Mouse (Mus musculus) hindbrain, embryonic 10.5 days (tissue): ENCODE measurements around the gene Vmn1r34. TPM values are rescaled to one million over a fixed set of nuclear protein-coding genes. Genes with fewer than 3 reads are reported as not detected.
"Not testable (repeated sequence)": the region's sequence is repeated elsewhere in the genome, so short reads cannot be mapped to it uniquely, and the experiment has no call there.

Experiments
- DNase-seq: peaks from one replicate; pipeline ENCODE4 v3.0.0-alpha.2; 2017; ENCODE audit warnings: low spot score
- H3K27ac ChIP-seq: fragments of 300-500 bp; sonication (generic); 2 replicates; pipeline ENCODE4 v1.5.1; 2016; ENCODE audit warnings: mild to moderate bottlenecking, moderate library complexity
- H3K27me3 ChIP-seq: fragments of 300-500 bp; sonication (generic); 2 replicates; pipeline ENCODE4 v1.6.1; 2016; ENCODE audit warnings: mild to moderate bottlenecking; ENCODE audit not compliant: poor library complexity, insufficient read depth, severe bottlenecking
- H3K36me3 ChIP-seq: fragments of 300-500 bp; sonication (generic); 2 replicates; pipeline ENCODE4 v1.6.1; 2016; ENCODE audit warnings: mild to moderate bottlenecking, moderate library complexity
- H3K4me1 ChIP-seq: fragments of 300-500 bp; sonication (generic); replicated peaks from 2 replicates; pipeline ENCODE4 v1.6.1; 2016; ENCODE audit warnings: mild to moderate bottlenecking
- H3K4me3 ChIP-seq: fragments of 300-500 bp; sonication (generic); 2 replicates; pipeline ENCODE4 v1.5.1; 2016; ENCODE audit warnings: mild to moderate bottlenecking, moderate library complexity
- H3K9me3 ChIP-seq: fragments of 300-500 bp; sonication (generic); 2 replicates; pipeline ENCODE4 v1.6.1; 2016; ENCODE audit warnings: mild to moderate bottlenecking, moderate library complexity
- WGBS: fragments of 180-500 bp; shearing (Covaris S2); methylation state at CpG from one replicate; pipeline ENCODE4 v1.1.7; 2016; 5-methylcytosine and 5-hydroxymethylcytosine counted together
- polyA plus RNA-seq: library from polyadenylated mRNA; unstranded; fragments of >200 nt; fragmentation: Nextera tagmentation; extraction: Ambion mirVana; gene quantifications from 2 replicates; pipeline ENCODE4 v1.2.1, GENCODE M21; 2016

Vmn1r34 gene
- polyA plus RNA-seq: not detected in 2 replicates

DNA sequence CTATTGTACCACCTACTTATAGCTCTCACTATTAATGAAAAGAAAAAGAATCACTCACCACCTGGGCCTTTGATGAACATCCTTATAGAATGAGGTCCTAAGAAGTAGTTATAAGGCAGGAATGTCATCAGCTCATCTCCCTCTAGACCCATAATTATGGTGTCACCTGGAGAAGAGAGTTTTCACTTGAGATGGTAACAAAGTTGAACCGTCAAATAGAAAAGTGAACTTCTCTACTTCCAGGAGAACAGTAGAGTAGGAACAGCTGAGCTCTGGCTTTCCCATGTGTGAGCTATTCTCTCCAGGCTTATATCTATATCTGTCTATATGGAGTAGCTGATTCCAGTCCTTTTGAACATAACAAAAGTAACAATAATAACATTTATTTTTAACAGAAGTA, at the start of gene Vmn1r34:
TSS of gene Vmn1r34 (minus strand) at position 101 of the 400 bp plus-strand sequence.
- no peaks in the 10 kb centered on the region for H3K9me3 ChIP-seq
- no peak within 1 kb of the TSS for H3K27ac ChIP-seq
- 90% methylated on average over 1 of the region's 1 CpGs for WGBS
- H3K4me3 ChIP-seq: no peak within 1 kb of the TSS
- no peak for DNase-seq
- no peaks in the 10 kb centered on the region for H3K27me3 ChIP-seq
- H3K36me3 ChIP-seq: no peaks in the 10 kb centered on the region
- H3K4me1 ChIP-seq: no peaks in the 10 kb centered on the region

DNA sequence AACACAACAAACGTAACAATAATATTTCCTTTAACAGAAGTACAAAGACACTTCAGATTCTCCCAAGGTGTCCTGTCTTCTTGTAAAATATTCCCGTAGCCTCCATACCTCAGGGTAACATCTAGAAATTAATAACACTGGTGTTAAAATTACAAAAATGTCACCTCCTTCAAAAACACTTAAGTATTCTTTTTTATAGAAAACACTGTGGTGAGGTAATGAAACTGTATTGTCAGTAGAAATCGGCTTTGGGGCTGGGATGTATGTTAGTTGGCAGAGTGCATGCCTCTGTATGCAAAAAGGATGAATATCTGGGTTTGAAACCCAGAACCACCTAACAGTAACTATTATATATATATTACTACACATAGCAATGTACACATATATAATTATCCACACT, 42.1 kb upstream of the Vmn1r34 start, which contains the start of gene Vmn1r35:
TSS of gene Vmn1r35 (minus strand) at position 101 of the 400 bp plus-strand sequence.
- DNase-seq: no peak
- no peaks in the 10 kb centered on the region for H3K9me3 ChIP-seq
- no peaks in the 10 kb centered on the region for H3K27me3 ChIP-seq
- no peak within 1 kb of the TSS for H3K4me3 ChIP-seq
- no peaks in the 10 kb centered on the region for H3K4me1 ChIP-seq
- no peak within 1 kb of the TSS for H3K27ac ChIP-seq
- no peaks in the 10 kb centered on the region for H3K36me3 ChIP-seq
- WGBS: 89% methylated on average over 3 of the region's 3 CpGs

GRCm38 (mm10) chr6:66618182-66618581, 25.5 kb downstream of the Vmn1r34 start, which contains the start of gene Vmn1r33:
TSS of gene Vmn1r33 (minus strand) at chr6:66618282.
- not testable (repeated sequence) for H3K4me1 ChIP-seq, H3K27me3 ChIP-seq, DNase-seq, H3K36me3 ChIP-seq, H3K4me3 ChIP-seq, H3K9me3 ChIP-seq, H3K27ac ChIP-seq

GRCm38 (mm10) chr6:66595804-66596203, 47.9 kb downstream of the Vmn1r34 start:
- Histone ChIP-seq H3K36me3 (no peaks in the 10 kb centered on the region), H3K4me1 (no peaks in the 10 kb centered on the region), H3K27ac (no peak overlapping the region), H3K9me3 (0 out of 2 replicates have a peak, but pooled peaks cover under 1% of the 10 kb centered on the region), H3K4me3 (no peak overlapping the region), H3K27me3 (no peaks in the 10 kb centered on the region)
- no peak for DNase-seq

Other genes starting within 250 kb of the Vmn1r34 start
- 118 and 159 TPM in 2 replicates for gene Mad2l1, start 108.5 kb downstream of the Vmn1r34 start, polyA plus RNA-seq
- gene Vmn1r32, start 83.8 kb downstream of the Vmn1r34 start, polyA plus RNA-seq: 0.08 and 0.14 TPM in 2 replicates
- not detected in 2 replicates for gene Vmn1r33, start 25.6 kb downstream of the Vmn1r34 start, polyA plus RNA-seq
- gene Vmn1r35, start 42.0 kb upstream of the Vmn1r34 start, polyA plus RNA-seq: not detected in 2 replicates
- gene Vmn1r36, start 75.3 kb upstream of the Vmn1r34 start, polyA plus RNA-seq: not detected in 2 replicates
- not detected in 2 replicates for gene Vmn1r37, start 85.5 kb upstream of the Vmn1r34 start, polyA plus RNA-seq
- not detected in 2 replicates for gene Vmn1r38, start 138.7 kb upstream of the Vmn1r34 start, polyA plus RNA-seq
- not detected in 2 replicates for gene Vmn1r39, start 166.7 kb upstream of the Vmn1r34 start, polyA plus RNA-seq